Mouse (Mus musculus) heart, embryonic 12.5 days (tissue): ENCODE measurements around the gene 4930435E12Rik. TPM values are rescaled to one million over a fixed set of nuclear protein-coding genes. Genes with fewer than 3 reads are reported as not detected.

Experiments
- ATAC-seq: fragments of 200-750 bp; cut with Nextera tagmentation; 2 replicates; pipeline ENCODE4 v1.8.0; 2017; ENCODE audit warnings: moderate TSS enrichment, moderate library complexity; ENCODE audit not compliant: insufficient number of reproducible peaks, low FRiP score
- H3K27ac ChIP-seq: fragments of 300-500 bp; sonication (generic); 2 replicates; pipeline ENCODE4 v1.5.1; 2016; ENCODE audit warnings: mild to moderate bottlenecking, moderate library complexity; ENCODE audit not compliant: poor library complexity, severe bottlenecking
- H3K27me3 ChIP-seq: fragments of 300-500 bp; sonication (generic); replicated peaks from 2 replicates; pipeline ENCODE4 v1.6.1; 2016; ENCODE audit warnings: mild to moderate bottlenecking, moderate library complexity
- H3K36me3 ChIP-seq: fragments of 300-500 bp; sonication (generic); 2 replicates; pipeline ENCODE4 v1.6.1; 2016; ENCODE audit warnings: mild to moderate bottlenecking, moderate library complexity
- H3K4me1 ChIP-seq: fragments of 300-500 bp; sonication (generic); replicated peaks from 2 replicates; pipeline ENCODE4 v1.6.1; 2016; ENCODE audit warnings: mild to moderate bottlenecking
- H3K4me2 ChIP-seq: fragments of 300-500 bp; sonication (generic); 2 replicates; pipeline ENCODE4 v1.6.1; 2016; ENCODE audit warnings: mild to moderate bottlenecking, moderate library complexity
- H3K4me3 ChIP-seq: fragments of 300-500 bp; sonication (generic); 2 replicates; pipeline ENCODE4 v1.5.1; 2016; ENCODE audit warnings: mild to moderate bottlenecking
- H3K9ac ChIP-seq: fragments of 300-500 bp; sonication (generic); 2 replicates; pipeline ENCODE4 v1.6.1; 2016; ENCODE audit warnings: mild to moderate bottlenecking, moderate library complexity
- H3K9me3 ChIP-seq: fragments of 300-500 bp; sonication (generic); replicated peaks from 2 replicates; pipeline ENCODE4 v1.6.1; 2016; ENCODE audit warnings: mild to moderate bottlenecking, moderate library complexity
- WGBS: fragments of 180-500 bp; shearing (Covaris S2); methylation state at CpG from one replicate; pipeline ENCODE4 v1.1.7; 2016; 5-methylcytosine and 5-hydroxymethylcytosine counted together
- polyA plus RNA-seq: library from polyadenylated mRNA; unstranded; fragments of >200 nt; fragmentation: Nextera tagmentation; extraction: Ambion mirVana; gene quantifications from 2 replicates; pipeline ENCODE4 v1.2.1, GENCODE M21; 2016

The 4930435E12Rik gene
- polyA plus RNA-seq, 1 experiment from 2014 or later: not detected

- Histone ChIP-seq H3K4me3 (0 out of 2 replicates have a peak overlapping the region, but pooled peaks have one; percentile 1), H3K36me3 (no peaks in the 10 kb centered on the region), H3K27me3 (no peaks in the 10 kb centered on the region), H3K4me1 (peaks cover 21% of the 10 kb centered on the region), H3K9me3 (no peaks in the 10 kb centered on the region), H3K4me2 (peak overlapping the region; percentile 55), H3K27ac (peak overlapping the region; percentile 19), H3K9ac (no peak overlapping the region)
- ATAC-seq: peak; percentile 74
- 37% methylated on average over 6 of the region's 6 CpGs for WGBS
Measured at GRCm38 (mm10) chr16:38793120-38793519, 35.4 kb downstream of the 4930435E12Rik start.

GRCm38 (mm10) chr16:38789966-38790365, 38.6 kb downstream of the 4930435E12Rik start:
- Histone ChIP-seq H3K9ac (no peak overlapping the region), H3K4me1 (peaks cover 22% of the 10 kb centered on the region; the same call in 1 of the 2 replicates), H3K27ac (no peak overlapping the region), H3K9me3 (no peaks in the 10 kb centered on the region), H3K4me2 (no peak overlapping the region), H3K27me3 (no peaks in the 10 kb centered on the region), H3K4me3 (no peak overlapping the region), H3K36me3 (no peaks in the 10 kb centered on the region)
- 82% methylated on average over 3 of the region's 3 CpGs for WGBS
- ATAC-seq: no peak

GRCm38 (mm10) chr16:38789016-38789415, 39.5 kb downstream of the 4930435E12Rik start:
- Histone ChIP-seq H3K4me3 (no peak overlapping the region), H3K4me1 (peaks cover 22% of the 10 kb centered on the region; the same call in 1 of the 2 replicates), H3K9me3 (no peaks in the 10 kb centered on the region), H3K9ac (no peak overlapping the region), H3K27ac (no peak overlapping the region), H3K27me3 (peaks cover 2% of the 10 kb centered on the region; the same call in 1 of the 2 replicates), H3K36me3 (no peaks in the 10 kb centered on the region), H3K4me2 (no peak overlapping the region)
- no peak for ATAC-seq
- WGBS: 79% methylated on average over 2 of the region's 2 CpGs

DNA sequence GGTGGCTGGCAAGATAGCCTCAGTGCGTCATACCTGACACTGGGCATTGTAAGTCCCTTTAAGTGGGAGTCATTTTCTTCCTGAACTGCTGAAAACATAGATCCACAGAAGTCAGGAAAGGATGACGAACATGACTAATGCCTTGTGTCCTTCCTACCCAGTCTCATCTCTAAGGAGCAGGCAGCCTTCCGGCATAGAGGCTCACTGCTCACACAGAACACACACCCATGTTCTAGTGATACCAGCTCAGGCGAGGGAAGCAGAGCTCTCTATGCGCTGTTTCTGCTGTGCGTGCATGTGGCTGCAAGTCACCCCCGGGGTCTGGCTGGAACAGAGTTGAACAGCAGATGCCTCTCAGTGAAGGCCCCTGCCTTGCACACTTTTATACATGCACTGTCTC, 43.2 kb downstream of the 4930435E12Rik start:
- no peak for ATAC-seq
- Histone ChIP-seq H3K4me1 (peaks cover 4% of the 10 kb centered on the region; the same call in 1 of the 2 replicates), H3K4me2 (no peak overlapping the region), H3K36me3 (no peaks in the 10 kb centered on the region), H3K4me3 (no peak overlapping the region), H3K9me3 (no peaks in the 10 kb centered on the region), H3K27me3 (peaks cover 5% of the 10 kb centered on the region; the same call in 1 of the 2 replicates), H3K27ac (no peak overlapping the region), H3K9ac (no peak overlapping the region)
- WGBS: 62% methylated on average over 7 of the region's 7 CpGs

- 37% methylated on average over 2 of the region's 2 CpGs for WGBS
Measured at GRCm38 (mm10) chr16:38782524-38783067, 46.0 kb downstream of the 4930435E12Rik start.

DNA sequence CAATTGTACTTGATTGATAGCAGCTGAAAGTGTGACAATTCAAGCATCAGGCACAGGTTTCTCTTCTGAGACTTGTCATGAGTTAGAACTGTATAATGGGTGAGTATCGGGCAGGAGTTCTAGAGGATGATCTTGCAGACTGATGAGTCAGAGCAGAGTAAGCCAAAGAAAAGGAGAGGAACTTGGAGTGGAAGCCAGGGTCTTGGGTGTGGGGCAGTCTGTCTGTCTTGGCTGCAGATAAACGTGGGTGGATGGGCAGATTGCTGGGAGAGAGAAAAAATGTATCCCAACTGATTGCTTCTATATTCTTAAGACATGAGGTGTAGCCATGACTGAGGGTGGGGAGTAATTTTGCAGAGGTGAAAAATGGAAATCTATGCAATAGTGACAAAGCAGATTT, 46.6 kb downstream of the 4930435E12Rik start:
- H3K9me3 ChIP-seq: no peaks in the 10 kb centered on the region

More at GRCm38 (mm10) chr16:38782524-38783067, 46.0 kb downstream of the 4930435E12Rik start:
- Histone ChIP-seq H3K4me3 (no peak overlapping the region), H3K4me2 (no peak overlapping the region), H3K36me3 (no peaks in the 10 kb centered on the region), H3K4me1 (peaks cover 4% of the 10 kb centered on the region; the same call in 1 of the 2 replicates), H3K9me3 (no peaks in the 10 kb centered on the region), H3K9ac (no peak overlapping the region), H3K27me3 (peaks cover 5% of the 10 kb centered on the region; the same call in 1 of the 2 replicates), H3K27ac (no peak overlapping the region)
- ATAC-seq: no peak

GRCm38 (mm10) chr16:38780960-38781572, 47.5 kb downstream of the 4930435E12Rik start:
- no peaks in the 10 kb centered on the region for H3K36me3 ChIP-seq
- H3K4me2 ChIP-seq: no peak overlapping the region
- H3K27ac ChIP-seq: no peak overlapping the region
- H3K9me3 ChIP-seq: no peaks in the 10 kb centered on the region
- no peak overlapping the region for H3K4me3 ChIP-seq
- WGBS: 94% methylated on average over 7 of the region's 7 CpGs
- ATAC-seq: no peak
- H3K9ac ChIP-seq: no peak overlapping the region
- H3K4me1 ChIP-seq: peaks cover 4% of the 10 kb centered on the region; the same call in 1 of the 2 replicates
- H3K27me3 ChIP-seq: peaks cover 5% of the 10 kb centered on the region; the same call in 1 of the 2 replicates

More for the DNA sequence above, 46.6 kb downstream of the 4930435E12Rik start:
- no peak overlapping the region for H3K4me2 ChIP-seq
- peaks cover 4% of the 10 kb centered on the region; the same call in 1 of the 2 replicates for H3K4me1 ChIP-seq
- 54% methylated on average over 2 of the region's 2 CpGs for WGBS
- H3K27me3 ChIP-seq: peaks cover 5% of the 10 kb centered on the region; the same call in 1 of the 2 replicates
- H3K36me3 ChIP-seq: no peaks in the 10 kb centered on the region
- no peak overlapping the region for H3K27ac ChIP-seq
- no peak for ATAC-seq
- H3K9ac ChIP-seq: no peak overlapping the region
- no peak overlapping the region for H3K4me3 ChIP-seq

DNA sequence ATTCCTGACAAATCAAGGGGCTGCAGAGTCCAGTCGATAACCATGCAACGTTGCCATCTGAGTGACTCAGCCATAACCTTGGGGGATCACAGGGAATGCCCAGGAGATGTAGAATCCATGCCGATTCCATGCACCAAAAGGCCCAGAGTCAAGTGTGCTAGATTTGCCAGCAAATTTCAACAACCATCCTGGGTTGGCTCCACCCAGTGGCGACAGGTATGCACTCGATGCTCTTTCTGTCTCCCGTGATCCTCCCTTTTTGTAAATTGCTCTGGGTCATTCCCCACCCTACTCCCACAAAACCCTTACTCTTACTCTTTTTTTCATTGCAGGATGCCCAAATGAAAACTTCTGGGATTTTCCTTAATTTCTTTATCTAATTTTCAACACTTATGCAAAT, 52.2 kb downstream of the 4930435E12Rik start:
- Histone ChIP-seq H3K9me3 (no peaks in the 10 kb centered on the region), H3K4me3 (no peak overlapping the region), H3K27ac (no peak overlapping the region), H3K9ac (no peak overlapping the region), H3K4me1 (no peaks in the 10 kb centered on the region), H3K36me3 (no peaks in the 10 kb centered on the region), H3K27me3 (no peaks in the 10 kb centered on the region), H3K4me2 (no peak overlapping the region)
- no peak for ATAC-seq
- 44% methylated on average over 6 of the region's 6 CpGs for WGBS

DNA sequence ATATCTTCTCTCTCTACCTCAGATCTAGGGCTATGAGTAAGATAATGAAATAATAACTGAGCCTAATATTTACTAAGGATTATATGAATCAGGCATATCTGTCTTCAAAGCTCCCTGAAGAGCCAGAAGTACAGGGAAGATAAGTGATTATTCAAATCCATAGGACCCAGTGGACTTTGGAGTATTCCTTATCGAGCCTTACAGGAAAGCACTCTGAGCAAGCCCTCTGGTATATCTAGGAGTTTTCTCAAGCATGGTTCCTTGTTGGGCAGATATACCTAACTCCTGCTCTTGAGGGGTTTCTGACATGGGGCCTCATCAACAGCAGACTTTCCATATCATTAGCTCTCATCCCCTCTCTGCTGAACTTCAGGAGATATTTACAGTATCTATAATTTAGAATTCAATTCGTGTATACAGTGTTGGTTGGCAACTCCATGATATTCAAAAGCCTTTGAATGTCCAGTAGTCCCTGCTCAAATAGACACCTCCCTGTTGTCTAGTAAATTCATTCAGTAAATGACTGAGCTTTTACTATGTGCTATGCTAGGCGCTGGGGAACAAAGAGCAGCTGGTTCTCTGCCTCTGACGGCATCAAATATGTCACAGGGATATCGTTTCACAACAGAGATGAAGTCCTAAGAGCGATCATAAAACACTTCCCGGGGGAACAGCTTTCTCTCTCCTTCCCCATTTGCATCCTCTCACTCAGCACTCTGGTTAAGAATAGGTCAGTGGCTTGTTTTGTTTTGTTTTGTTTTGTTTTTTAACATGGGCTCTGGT, 53.4 kb downstream of the 4930435E12Rik start:
- no peak overlapping the region for H3K27ac ChIP-seq
- no peaks in the 10 kb centered on the region for H3K36me3 ChIP-seq
- no peak overlapping the region for H3K4me3 ChIP-seq
- no peak for ATAC-seq
- no peaks in the 10 kb centered on the region for H3K4me1 ChIP-seq
- no peak overlapping the region for H3K4me2 ChIP-seq
- no peaks in the 10 kb centered on the region for H3K9me3 ChIP-seq
- no peak overlapping the region for H3K9ac ChIP-seq
- 66% methylated on average over 7 of the region's 7 CpGs for WGBS
- no peaks in the 10 kb centered on the region for H3K27me3 ChIP-seq

- Histone ChIP-seq H3K36me3 (peaks cover 12% of the 10 kb centered on the region), H3K27ac (no peak overlapping the region), H3K4me3 (no peak overlapping the region), H3K4me1 (no peaks in the 10 kb centered on the region), H3K9me3 (no peaks in the 10 kb centered on the region), H3K4me2 (no peak overlapping the region), H3K27me3 (no peaks in the 10 kb centered on the region), H3K9ac (no peak overlapping the region)
- ATAC-seq: no peak
- 76% methylated on average over 12 of the region's 12 CpGs for WGBS
Measured at GRCm38 (mm10) chr16:38772906-38773496, 55.5 kb downstream of the 4930435E12Rik start.

GRCm38 (mm10) chr16:38771145-38771544, 57.4 kb downstream of the 4930435E12Rik start:
- 95% methylated on average over 6 of the region's 6 CpGs for WGBS
- H3K36me3 ChIP-seq: peaks cover 27% of the 10 kb centered on the region
- no peak overlapping the region for H3K4me2 ChIP-seq
- no peaks in the 10 kb centered on the region for H3K27me3 ChIP-seq
- H3K9me3 ChIP-seq: no peaks in the 10 kb centered on the region
- H3K4me3 ChIP-seq: no peak overlapping the region
- no peak overlapping the region for H3K9ac ChIP-seq
- H3K4me1 ChIP-seq: no peaks in the 10 kb centered on the region
- ATAC-seq: no peak
- H3K27ac ChIP-seq: no peak overlapping the region
